Comparison of ENCODE assay signal across 11 mouse cellular contexts in the genomic region with DNA sequence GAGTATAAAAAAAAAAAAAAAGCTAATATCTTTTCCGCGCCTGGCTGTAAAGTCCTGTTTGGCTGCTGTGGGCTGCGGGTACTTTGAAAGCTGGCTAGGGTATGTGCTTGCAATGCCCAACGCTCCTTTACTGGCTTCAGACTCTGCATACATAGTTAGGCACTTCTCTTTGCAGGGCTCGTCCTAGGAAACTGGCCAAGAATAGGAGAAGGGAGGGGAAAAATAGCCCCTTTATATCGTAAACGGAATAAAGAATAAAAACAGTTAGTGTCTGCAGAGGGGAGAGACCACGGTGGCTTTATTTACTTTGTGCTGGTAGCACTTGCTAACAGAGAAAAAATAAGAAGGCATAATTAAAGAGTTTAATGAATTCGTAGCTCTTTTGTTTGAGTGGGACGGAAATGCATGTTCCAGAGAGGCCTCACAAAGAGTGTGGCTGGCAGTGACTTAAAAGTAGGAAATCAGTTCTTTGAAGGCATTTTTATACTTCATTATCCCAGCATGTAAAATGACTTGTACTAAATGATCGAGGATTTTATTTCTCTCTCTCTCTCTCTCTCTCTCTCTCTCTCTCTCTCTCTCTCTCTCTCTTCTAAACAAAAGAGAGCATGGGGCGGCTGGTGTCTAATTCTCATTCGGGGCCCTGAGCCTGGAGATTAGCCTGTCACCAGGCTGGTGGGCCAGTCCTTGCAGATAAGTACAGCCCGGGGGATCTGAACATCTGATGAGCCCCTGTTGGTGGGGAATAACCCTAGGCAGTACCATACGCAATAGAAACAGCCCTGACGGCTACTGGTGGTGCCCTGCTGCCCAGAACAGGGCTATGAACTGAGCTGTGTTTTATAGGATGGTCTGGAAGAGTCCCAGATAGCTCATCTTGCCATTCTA.
DNase-seq lines count a peak whose midpoint lies in the region; ATAC-seq lines count a peak whose summit lies in the region.
"Had no signal": no experiment of that assay in that cellular context is flagged by ENCODE, and none has a peak within 500 bp of the region (broad histone marks: within the 10 kb centered on the region; RNA-seq: fewer than 3 reads in every experiment).

No protein-coding gene starts in this region.

- no peaks in the 10 kb centered on the region for H3K36me3 ChIP-seq in embryonic facial prominence, embryonic 13.5 days
- no peaks in the 10 kb centered on the region for H3K36me3 ChIP-seq in hindbrain, embryonic 15.5 days
- H3K36me3 ChIP-seq in midbrain, embryonic 12.5 days, result no peaks in the 10 kb centered on the region

- H3K9me3 ChIP-seq in embryonic facial prominence, embryonic 13.5 days, result no peaks in the 10 kb centered on the region
- no peaks in the 10 kb centered on the region for H3K9me3 ChIP-seq in hindbrain, embryonic 15.5 days
- H3K9me3 ChIP-seq in midbrain, embryonic 12.5 days, result no peaks in the 10 kb centered on the region

- WGBS in embryonic facial prominence, embryonic 13.5 days, result 39% methylated on average over 16 of the region's 16 CpGs
- 23% methylated on average over 16 of the region's 16 CpGs for WGBS in hindbrain, embryonic 15.5 days
- 17% methylated on average over 16 of the region's 16 CpGs for WGBS in midbrain, embryonic 12.5 days

- DNase-seq in layer of hippocampus, adult 11-12 months (ENCODE audit: low spot score), result peak; percentile 15
- DNase-seq in layer of hippocampus, postnatal 25 days (ENCODE audit: extremely low spot score in 1 of 2, low spot score in 1 of 2), result no peak
- no peak for DNase-seq in thymus, postnatal 0 days (ENCODE audit: low spot score)
- no peak for DNase-seq in urinary bladder, postnatal 4 days (ENCODE audit: low spot score in 2 of 2)
- DNase-seq: gastrocnemius, postnatal 25 days had no signal

- no peaks in the 10 kb centered on the region for H3K27me3 ChIP-seq in embryonic facial prominence, embryonic 13.5 days
- H3K27me3 ChIP-seq in hindbrain, embryonic 15.5 days, result 0 out of 2 replicates have a peak, but pooled peaks cover 4% of the 10 kb centered on the region
- H3K27me3 ChIP-seq in midbrain, embryonic 12.5 days, result peaks cover 12% of the 10 kb centered on the region

- peak overlapping the region; percentile 14 for H3K27ac ChIP-seq in embryonic facial prominence, embryonic 13.5 days
- peak overlapping the region; percentile 50 for H3K27ac ChIP-seq in hindbrain, embryonic 15.5 days (replicated peaks)
- peak overlapping the region; percentile 61 for H3K27ac ChIP-seq in midbrain, embryonic 12.5 days (replicated peaks)

- peak overlapping the region; percentile 12 for H3K4me2 ChIP-seq in embryonic facial prominence, embryonic 13.5 days
- H3K4me2 ChIP-seq in hindbrain, embryonic 15.5 days, result peak overlapping the region; percentile 38
- peak overlapping the region; percentile 27 for H3K4me2 ChIP-seq in midbrain, embryonic 12.5 days (replicated peaks)

- no peak for ATAC-seq in embryonic facial prominence, embryonic 13.5 days (ENCODE audit: insufficient number of reproducible peaks, insufficient read depth, low FRiP score, low TSS enrichment, low read depth)
- peak; percentile 80 for ATAC-seq in hindbrain, embryonic 15.5 days (ENCODE audit: low FRiP score, low read depth)
- ATAC-seq in midbrain, embryonic 12.5 days (ENCODE audit: low FRiP score, low read depth), result peak; percentile 73
- ATAC-seq in monocyte, adult 5-6 weeks (replicated peaks; ENCODE audit: insufficient number of reproducible peaks, low FRiP score, low TSS enrichment, poor library complexity, severe bottlenecking), result no peak
- ATAC-seq: inflammation-experienced regulatory T-cells, adult 6 months had no signal

- H3K9ac ChIP-seq in embryonic facial prominence, embryonic 13.5 days, result no peak overlapping the region
- no peak overlapping the region for H3K9ac ChIP-seq in hindbrain, embryonic 15.5 days
- 0 out of 2 replicates have a peak overlapping the region, but pooled peaks have one; percentile 34 for H3K9ac ChIP-seq in midbrain, embryonic 12.5 days (replicated peaks)

- H3K4me3 ChIP-seq in embryonic facial prominence, embryonic 13.5 days, result no peak overlapping the region
- no peak overlapping the region for H3K4me3 ChIP-seq in hindbrain, embryonic 15.5 days
- H3K4me3 ChIP-seq in midbrain, embryonic 12.5 days, result no peak overlapping the region
- H3K4me3 ChIP-seq: myocyte had no signal

- H3K4me1 ChIP-seq in embryonic facial prominence, embryonic 13.5 days, result peaks cover 34% of the 10 kb centered on the region
- peaks cover 21% of the 10 kb centered on the region for H3K4me1 ChIP-seq in hindbrain, embryonic 15.5 days (replicated peaks)
- peaks cover 41% of the 10 kb centered on the region for H3K4me1 ChIP-seq in midbrain, embryonic 12.5 days

Comparison
In these comparisons a context has a peak if more than half of its experiments do, and no peak if none do; other contexts are left out.
1. ATAC-seq: peak in hindbrain, embryonic 15.5 days (single experiment) and midbrain, embryonic 12.5 days (single experiment); none in embryonic facial prominence, embryonic 13.5 days (single experiment) and monocyte, adult 5-6 weeks (single experiment).
2. Peak in every context shown above with its lines, with median percentiles within 50 percentile points of each other: H3K27ac ChIP-seq and H3K4me2 ChIP-seq.